Mouse (Mus musculus) heart, embryonic 13.5 days (tissue): ENCODE data around the gene Ppp2r1b. TPM values are rescaled to one million over a fixed set of nuclear protein-coding genes. Genes with fewer than 3 reads are reported as not detected.

ENCODE experiments used
- ATAC-seq: fragments of 200-750 bp; cut with Nextera tagmentation; 2 replicates; pipeline ENCODE4 v1.8.0; 2017; ENCODE audit warnings: moderate TSS enrichment; ENCODE audit not compliant: insufficient number of reproducible peaks, low FRiP score, low TSS enrichment; ENCODE audit errors: extremely low read depth
- H3K27ac ChIP-seq: fragments of 300-500 bp; sonication (generic); replicated peaks from 2 replicates; pipeline ENCODE4 v1.5.1; 2015; ENCODE audit warnings: moderate library complexity, mild to moderate bottlenecking, inconsistent platforms
- H3K27me3 ChIP-seq: fragments of 300-500 bp; sonication (generic); replicated peaks from 2 replicates; pipeline ENCODE4 v1.6.1; 2015; ENCODE audit warnings: mild to moderate bottlenecking, inconsistent platforms
- H3K36me3 ChIP-seq: fragments of 300-500 bp; sonication (generic); 2 replicates; pipeline ENCODE4 v1.6.1; 2015; ENCODE audit warnings: mild to moderate bottlenecking, inconsistent platforms
- H3K4me1 ChIP-seq: fragments of 300-500 bp; sonication (generic); 2 replicates; pipeline ENCODE4 v1.6.1; 2015; ENCODE audit warnings: inconsistent platforms
- H3K4me2 ChIP-seq: fragments of 300-500 bp; sonication (generic); 2 replicates; pipeline ENCODE4 v1.6.1; 2015; ENCODE audit warnings: inconsistent platforms, mild to moderate bottlenecking, moderate library complexity
- H3K4me3 ChIP-seq: fragments of 300-500 bp; sonication (generic); 2 replicates; pipeline ENCODE4 v1.5.1; 2015; ENCODE audit warnings: moderate library complexity, mild to moderate bottlenecking, inconsistent platforms
- H3K9ac ChIP-seq: fragments of 300-500 bp; sonication (generic); 2 replicates; pipeline ENCODE4 v1.6.1; 2015; ENCODE audit warnings: inconsistent platforms, mild to moderate bottlenecking, moderate library complexity
- H3K9me3 ChIP-seq: fragments of 300-500 bp; sonication (generic); 2 replicates; pipeline ENCODE4 v1.6.1; 2016; ENCODE audit warnings: inconsistent platforms
- WGBS: fragments of 180-500 bp; shearing (Covaris S2); methylation state at CpG from one replicate; pipeline ENCODE4 v1.1.7; 2015; ENCODE audit warnings: mixed read lengths; 5-methylcytosine and 5-hydroxymethylcytosine counted together
- polyA plus RNA-seq: library from polyadenylated mRNA; unstranded; fragments of >200 nt; fragmentation: Nextera tagmentation; extraction: Ambion mirVana; gene quantifications from 2 replicates; pipeline ENCODE4 v1.2.1, GENCODE M21; 2015

The Ppp2r1b gene
- polyA plus RNA-seq: 46.3 and 48.6 TPM in 2 replicates

GRCm38 (mm10) chr9:50845081-50845480 lies at the start of gene Ppp2r1b:
Gene Ppp2r1b (plus strand): TSS chr9:50845301.
- no peak within 1 kb of the TSS for H3K27ac ChIP-seq
- H3K9me3 ChIP-seq: no peaks in the 10 kb centered on the region
- 85% methylated on average over 3 of the region's 3 CpGs for WGBS
- H3K4me2 ChIP-seq: no peak within 1 kb of the TSS
- peaks cover 17% of the 10 kb centered on the region for H3K4me1 ChIP-seq
- H3K9ac ChIP-seq: no peak within 1 kb of the TSS
- no peak within 1 kb of the TSS for H3K4me3 ChIP-seq
- ATAC-seq: no peak
- H3K27me3 ChIP-seq: no peaks in the 10 kb centered on the region
- peaks cover 22% of the 10 kb centered on the region for H3K36me3 ChIP-seq

- Histone ChIP-seq H3K4me3 (no peak overlapping the region), H3K4me1 (no peaks in the 10 kb centered on the region), H3K36me3 (peaks cover 74% of the 10 kb centered on the region), H3K27ac (no peak overlapping the region), H3K4me2 (no peak overlapping the region), H3K27me3 (no peaks in the 10 kb centered on the region), H3K9ac (no peak overlapping the region), H3K9me3 (no peaks in the 10 kb centered on the region)
- WGBS: 87% methylated on average over 8 of the region's 8 CpGs
- ATAC-seq: no peak
These were observed 48.3 kb upstream of the Ppp2r1b start for GRCm38 (mm10) chr9:50796776-50797175.

- no peak overlapping the region for H3K4me3 ChIP-seq
- WGBS: 91% methylated on average over 7 of the region's 7 CpGs
These were observed 47.5 kb upstream of the Ppp2r1b start for GRCm38 (mm10) chr9:50797641-50798040.

GRCm38 (mm10) chr9:50798368-50798767 lies 46.7 kb upstream of the Ppp2r1b start:
- Histone ChIP-seq H3K36me3 (peaks cover 78% of the 10 kb centered on the region), H3K27me3 (no peaks in the 10 kb centered on the region), H3K4me3 (no peak overlapping the region), H3K9ac (no peak overlapping the region), H3K4me2 (no peak overlapping the region), H3K9me3 (no peaks in the 10 kb centered on the region), H3K4me1 (no peaks in the 10 kb centered on the region), H3K27ac (no peak overlapping the region)
- ATAC-seq: no peak
- WGBS: 83% methylated on average over 5 of the region's 5 CpGs

More at GRCm38 (mm10) chr9:50797641-50798040, 47.5 kb upstream of the Ppp2r1b start:
- no peaks in the 10 kb centered on the region for H3K9me3 ChIP-seq
- H3K9ac ChIP-seq: no peak overlapping the region
- peaks cover 73% of the 10 kb centered on the region for H3K36me3 ChIP-seq
- H3K27ac ChIP-seq: no peak overlapping the region
- ATAC-seq: no peak
- H3K4me2 ChIP-seq: no peak overlapping the region
- H3K27me3 ChIP-seq: no peaks in the 10 kb centered on the region
- no peaks in the 10 kb centered on the region for H3K4me1 ChIP-seq

- no peak overlapping the region for H3K27ac ChIP-seq
- H3K9ac ChIP-seq: no peak overlapping the region
- H3K4me3 ChIP-seq: no peak overlapping the region
- H3K9me3 ChIP-seq: no peaks in the 10 kb centered on the region
- WGBS: 56% methylated on average over 2 of the region's 2 CpGs
- no peak for ATAC-seq
- no peak overlapping the region for H3K4me2 ChIP-seq
- H3K27me3 ChIP-seq: no peaks in the 10 kb centered on the region
- H3K36me3 ChIP-seq: peaks cover 85% of the 10 kb centered on the region
- no peaks in the 10 kb centered on the region for H3K4me1 ChIP-seq
These were observed 44.1 kb upstream of the Ppp2r1b start for GRCm38 (mm10) chr9:50800985-50801384.

- Histone ChIP-seq H3K4me2 (no peak overlapping the region), H3K36me3 (peaks cover 88% of the 10 kb centered on the region), H3K9me3 (no peaks in the 10 kb centered on the region), H3K27me3 (no peaks in the 10 kb centered on the region), H3K9ac (no peak overlapping the region), H3K4me3 (no peak overlapping the region), H3K27ac (no peak overlapping the region), H3K4me1 (no peaks in the 10 kb centered on the region)
- WGBS: 76% methylated on average over 7 of the region's 7 CpGs
- ATAC-seq: peak; percentile 73; the same call in 1 of the 2 replicates
These were observed 41.9 kb upstream of the Ppp2r1b start for GRCm38 (mm10) chr9:50803055-50803671.

- Histone ChIP-seq H3K4me3 (no peak overlapping the region), H3K4me2 (no peak overlapping the region), H3K27ac (no peak overlapping the region), H3K9me3 (no peaks in the 10 kb centered on the region), H3K9ac (no peak overlapping the region), H3K36me3 (peaks cover 87% of the 10 kb centered on the region), H3K27me3 (no peaks in the 10 kb centered on the region), H3K4me1 (peaks cover 8% of the 10 kb centered on the region)
- 80% methylated on average over 6 of the region's 6 CpGs for WGBS
- no peak for ATAC-seq
These were observed 36.6 kb upstream of the Ppp2r1b start for GRCm38 (mm10) chr9:50808471-50808870.

- no peaks in the 10 kb centered on the region for H3K9me3 ChIP-seq
- no peak overlapping the region for H3K9ac ChIP-seq
- no peak overlapping the region for H3K4me2 ChIP-seq
- WGBS: 87% methylated on average over 13 of the region's 13 CpGs
- H3K4me1 ChIP-seq: peaks cover 8% of the 10 kb centered on the region
- H3K36me3 ChIP-seq: peaks cover 87% of the 10 kb centered on the region
- no peaks in the 10 kb centered on the region for H3K27me3 ChIP-seq
- ATAC-seq: no peak
- no peak overlapping the region for H3K4me3 ChIP-seq
- H3K27ac ChIP-seq: no peak overlapping the region
These were observed 36.0 kb upstream of the Ppp2r1b start for GRCm38 (mm10) chr9:50809146-50809545.

GRCm38 (mm10) chr9:50811187-50811586 lies 33.9 kb upstream of the Ppp2r1b start:
- H3K4me2 ChIP-seq: no peak overlapping the region
- no peak overlapping the region for H3K27ac ChIP-seq
- H3K36me3 ChIP-seq: peaks cover 78% of the 10 kb centered on the region
- peaks cover 8% of the 10 kb centered on the region for H3K4me1 ChIP-seq
- ATAC-seq: no peak
- no peak overlapping the region for H3K4me3 ChIP-seq
- H3K9me3 ChIP-seq: no peaks in the 10 kb centered on the region
- 59% methylated on average over 7 of the region's 7 CpGs for WGBS
- no peak overlapping the region for H3K9ac ChIP-seq
- H3K27me3 ChIP-seq: no peaks in the 10 kb centered on the region

- no peak overlapping the region for H3K9ac ChIP-seq
- H3K4me3 ChIP-seq: no peak overlapping the region
- H3K27ac ChIP-seq: no peak overlapping the region
- peaks cover 78% of the 10 kb centered on the region for H3K36me3 ChIP-seq
- no peaks in the 10 kb centered on the region for H3K27me3 ChIP-seq
- no peak for ATAC-seq
- H3K9me3 ChIP-seq: no peaks in the 10 kb centered on the region
- no peak overlapping the region for H3K4me2 ChIP-seq
- H3K4me1 ChIP-seq: peaks cover 8% of the 10 kb centered on the region
- WGBS: 73% methylated on average over 2 of the region's 2 CpGs
These were observed 33.4 kb upstream of the Ppp2r1b start for GRCm38 (mm10) chr9:50811746-50812145.

GRCm38 (mm10) chr9:50813796-50814195 lies 31.3 kb upstream of the Ppp2r1b start:
- no peak overlapping the region for H3K4me2 ChIP-seq
- no peak overlapping the region for H3K27ac ChIP-seq
- no peak overlapping the region for H3K4me3 ChIP-seq
- H3K4me1 ChIP-seq: peaks cover 8% of the 10 kb centered on the region
- ATAC-seq: no peak
- no peaks in the 10 kb centered on the region for H3K9me3 ChIP-seq
- H3K36me3 ChIP-seq: peaks cover 75% of the 10 kb centered on the region
- H3K27me3 ChIP-seq: no peaks in the 10 kb centered on the region
- no peak overlapping the region for H3K9ac ChIP-seq
- WGBS: 87% methylated on average over 5 of the region's 5 CpGs

GRCm38 (mm10) chr9:50815666-50816065 lies 29.4 kb upstream of the Ppp2r1b start:
- Histone ChIP-seq H3K9me3 (no peaks in the 10 kb centered on the region), H3K4me2 (no peak overlapping the region), H3K27ac (no peak overlapping the region), H3K4me3 (no peak overlapping the region), H3K9ac (no peak overlapping the region), H3K4me1 (peaks cover 8% of the 10 kb centered on the region), H3K27me3 (no peaks in the 10 kb centered on the region), H3K36me3 (peaks cover 69% of the 10 kb centered on the region)
- no peak for ATAC-seq
- 92% methylated on average over 4 of the region's 4 CpGs for WGBS
